Mouse (Mus musculus) liver, embryonic 16.5 days (tissue): Measurements from ENCODE around the gene Thap4. TPM values are rescaled to one million over a fixed set of nuclear protein-coding genes. Genes with fewer than 3 reads are reported as not detected.

Source experiments
- ATAC-seq: fragments of 200-750 bp; cut with Nextera tagmentation; 2 replicates; pipeline ENCODE4 v1.8.0; 2017; ENCODE audit warnings: low read depth, mild to moderate bottlenecking, moderate number of reproducible peaks, moderate library complexity
- H3K27ac ChIP-seq: fragments of 300-500 bp; sonication (generic); 2 replicates; pipeline ENCODE4 v1.5.1; 2014; ENCODE audit warnings: mild to moderate bottlenecking, low read length
- H3K27me3 ChIP-seq: fragments of 300-500 bp; sonication (generic); 2 replicates; pipeline ENCODE4 v1.6.1; 2014; ENCODE audit warnings: low read depth, low read length, mixed read lengths; ENCODE audit not compliant: control insufficient read depth, insufficient read depth
- H3K36me3 ChIP-seq: fragments of 300-500 bp; sonication (generic); 2 replicates; pipeline ENCODE4 v1.6.1; 2014; ENCODE audit warnings: mild to moderate bottlenecking; ENCODE audit not compliant: control insufficient read depth, insufficient read depth
- H3K4me1 ChIP-seq: fragments of 300-500 bp; sonication (generic); 2 replicates; pipeline ENCODE4 v1.6.1; 2014; ENCODE audit warnings: low read depth, low read length, mixed read lengths; ENCODE audit not compliant: control insufficient read depth
- H3K4me2 ChIP-seq: fragments of 300-500 bp; sonication (generic); 2 replicates; pipeline ENCODE4 v1.6.1; 2014; ENCODE audit warnings: low read depth, low read length, mixed read lengths
- H3K4me3 ChIP-seq: fragments of 300-500 bp; sonication (generic); 2 replicates; pipeline ENCODE4 v1.5.1; 2014; ENCODE audit warnings: low read depth, mild to moderate bottlenecking, low read length
- H3K9ac ChIP-seq: fragments of 300-500 bp; sonication (generic); 2 replicates; pipeline ENCODE4 v1.6.1; 2014; ENCODE audit warnings: low read depth, low read length
- H3K9me3 ChIP-seq: fragments of 300-500 bp; sonication (generic); replicated peaks from 2 replicates; pipeline ENCODE4 v1.6.1; 2016; ENCODE audit warnings: low read length; ENCODE audit not compliant: control insufficient read depth
- WGBS: fragments of 180-500 bp; shearing (Covaris S2); extraction: QIAGEN DNeasy Blood & Tissue Kit; methylation state at CpG from one replicate; pipeline ENCODE4 v1.1.7; 2014; ENCODE audit not compliant: insufficient replicate concordance; 5-methylcytosine and 5-hydroxymethylcytosine counted together
- polyA plus RNA-seq: library from polyadenylated mRNA; unstranded; fragments of >200 nt; fragmentation: Nextera tagmentation; extraction: Ambion mirVana; gene quantifications from 2 replicates; pipeline ENCODE4 v1.2.1, GENCODE M21; 2015

Gene Thap4
- polyA plus RNA-seq, 1 experiment from 2014 or later, result 11.9 TPM

DNA sequence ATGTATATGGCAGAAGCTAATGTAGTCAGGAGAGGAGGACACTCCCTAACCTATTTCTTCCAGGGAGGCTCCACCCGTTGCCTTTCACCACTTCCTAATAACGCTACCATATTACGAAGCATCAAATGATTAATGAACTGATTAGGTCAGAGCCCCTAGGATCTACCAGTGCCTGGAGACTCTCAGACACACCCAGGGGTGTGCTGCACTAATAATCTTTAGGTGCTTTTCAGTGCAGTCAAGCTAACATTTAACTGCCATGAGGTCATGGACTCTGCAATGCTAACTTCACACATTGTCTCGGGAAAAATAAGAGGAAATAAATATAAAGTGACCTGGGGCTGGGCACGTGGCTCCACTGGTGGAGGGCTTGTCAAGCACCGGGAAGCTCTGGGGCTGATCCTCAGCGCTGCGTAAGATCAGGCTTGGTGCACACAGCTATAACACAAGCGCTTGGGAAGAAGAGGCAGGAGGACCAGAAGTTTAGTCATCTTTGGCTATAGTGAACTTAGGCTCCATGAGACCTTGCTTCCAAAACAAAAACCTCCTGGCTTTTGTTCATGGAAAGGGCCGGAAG, 51.1 kb downstream of the Thap4 start:
- WGBS, result 75% methylated on average over 10 of the region's 10 CpGs
- no peak for ATAC-seq

GRCm38 (mm10) chr1:93702106-93702505, 52.6 kb downstream of the Thap4 start:
- Histone ChIP-seq H3K4me3 (no peak overlapping the region), H3K4me1 (no peaks in the 10 kb centered on the region), H3K27me3 (no peaks in the 10 kb centered on the region), H3K36me3 (no peaks in the 10 kb centered on the region), H3K4me2 (no peak overlapping the region), H3K9me3 (no peaks in the 10 kb centered on the region), H3K27ac (no peak overlapping the region), H3K9ac (no peak overlapping the region)
- 46% methylated on average over 1 of the region's 1 CpGs for WGBS
- ATAC-seq, result no peak

More for the DNA sequence above, 51.1 kb downstream of the Thap4 start:
- H3K27me3 ChIP-seq, result no peaks in the 10 kb centered on the region
- no peak overlapping the region for H3K4me2 ChIP-seq
- H3K9ac ChIP-seq, result no peak overlapping the region
- no peaks in the 10 kb centered on the region for H3K4me1 ChIP-seq
- no peaks in the 10 kb centered on the region for H3K36me3 ChIP-seq
- no peaks in the 10 kb centered on the region for H3K9me3 ChIP-seq
- no peak overlapping the region for H3K4me3 ChIP-seq
- H3K27ac ChIP-seq, result no peak overlapping the region

DNA sequence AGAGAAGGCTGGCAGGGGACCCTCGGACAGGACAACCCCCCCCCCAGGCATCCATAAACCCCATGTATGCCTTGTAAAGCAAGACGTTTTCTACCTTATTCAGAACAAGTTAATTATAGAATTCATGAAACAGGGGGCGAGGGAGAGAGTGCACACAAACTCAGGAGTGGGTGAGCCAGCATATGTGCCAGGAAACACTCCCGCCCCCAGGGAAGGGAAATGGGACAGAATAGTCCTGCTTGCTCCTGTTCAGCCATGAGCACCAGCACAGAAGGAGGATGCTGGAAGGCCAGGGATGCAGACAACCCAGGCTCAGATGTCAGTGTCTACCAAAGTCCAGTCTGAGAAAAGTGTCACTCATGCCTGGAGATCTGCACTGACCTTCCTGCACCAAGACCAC, 55.5 kb downstream of the Thap4 start:
- WGBS, result 59% methylated on average over 4 of the region's 4 CpGs
- H3K9me3 ChIP-seq, result no peaks in the 10 kb centered on the region
- no peaks in the 10 kb centered on the region for H3K27me3 ChIP-seq
- H3K36me3 ChIP-seq, result no peaks in the 10 kb centered on the region
- no peak overlapping the region for H3K9ac ChIP-seq
- H3K4me1 ChIP-seq, result no peaks in the 10 kb centered on the region
- no peak overlapping the region for H3K4me2 ChIP-seq
- ATAC-seq, result no peak
- no peak overlapping the region for H3K27ac ChIP-seq
- no peak overlapping the region for H3K4me3 ChIP-seq

GRCm38 (mm10) chr1:93697317-93697716, 57.3 kb downstream of the Thap4 start:
- H3K9ac ChIP-seq, result no peak overlapping the region
- 34% methylated on average over 3 of the region's 3 CpGs for WGBS
- no peak overlapping the region for H3K27ac ChIP-seq
- H3K4me2 ChIP-seq, result no peak overlapping the region
- no peaks in the 10 kb centered on the region for H3K9me3 ChIP-seq
- no peak overlapping the region for H3K4me3 ChIP-seq
- H3K4me1 ChIP-seq, result no peaks in the 10 kb centered on the region; the same call in 1 of the 2 replicates
- H3K36me3 ChIP-seq, result no peaks in the 10 kb centered on the region
- no peak for ATAC-seq
- no peaks in the 10 kb centered on the region for H3K27me3 ChIP-seq

DNA sequence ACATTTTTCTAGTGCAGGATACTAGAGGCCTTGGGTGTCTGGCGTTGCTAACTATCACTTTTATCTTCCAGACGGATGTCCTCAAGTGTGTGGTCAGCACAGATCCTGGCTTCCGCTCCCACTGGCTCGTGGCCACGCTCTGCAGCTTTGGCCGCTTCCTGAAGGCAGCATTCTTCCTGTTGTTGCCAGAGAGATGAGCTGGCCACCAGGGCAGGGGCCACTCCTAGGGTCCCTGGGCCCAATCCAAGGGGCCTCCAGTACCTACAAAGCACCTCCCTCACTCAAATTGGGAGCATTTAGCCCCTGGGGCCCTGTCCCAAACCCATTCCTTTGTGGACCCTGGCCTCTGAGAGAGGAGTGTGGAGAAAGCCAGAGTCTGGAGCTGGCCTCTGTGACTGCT, 59.7 kb downstream of the Thap4 start:
- Histone ChIP-seq H3K27me3 (no peaks in the 10 kb centered on the region), H3K4me1 (no peaks in the 10 kb centered on the region; the same call in 1 of the 2 replicates), H3K36me3 (no peaks in the 10 kb centered on the region), H3K9ac (no peak overlapping the region), H3K27ac (peak overlapping the region; percentile 17; the same call in 1 of the 2 replicates), H3K4me3 (no peak overlapping the region), H3K4me2 (no peak overlapping the region), H3K9me3 (no peaks in the 10 kb centered on the region)
- peak; percentile 28; the same call in 1 of the 2 replicates for ATAC-seq
- 57% methylated on average over 6 of the region's 6 CpGs for WGBS

DNA sequence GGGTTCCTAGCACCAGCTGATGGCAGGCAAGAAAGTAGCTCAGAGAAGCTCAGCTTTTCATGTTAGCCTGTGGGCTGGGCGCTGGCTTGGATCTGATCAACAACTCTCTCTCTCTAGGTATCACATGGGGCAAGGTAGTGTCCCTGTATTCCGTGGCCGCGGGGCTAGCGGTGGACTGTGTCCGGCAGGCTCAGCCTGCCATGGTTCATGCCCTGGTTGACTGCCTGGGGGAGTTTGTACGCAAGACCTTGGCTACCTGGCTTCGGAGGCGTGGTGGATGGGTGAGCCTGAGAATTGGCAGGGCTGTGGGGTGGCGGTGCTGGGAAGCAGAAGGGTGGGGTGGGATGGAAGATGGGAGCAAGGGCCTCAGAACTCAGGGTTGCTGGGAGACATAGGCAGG, 60.7 kb downstream of the Thap4 start:
- Histone ChIP-seq H3K9ac (no peak overlapping the region), H3K27me3 (no peaks in the 10 kb centered on the region), H3K4me3 (no peak overlapping the region), H3K4me2 (no peak overlapping the region), H3K36me3 (no peaks in the 10 kb centered on the region), H3K4me1 (no peaks in the 10 kb centered on the region; the same call in 1 of the 2 replicates), H3K9me3 (no peaks in the 10 kb centered on the region), H3K27ac (no peak overlapping the region)
- WGBS, result 76% methylated on average over 10 of the region's 10 CpGs
- ATAC-seq, result peak; percentile 26; the same call in 1 of the 2 replicates

- ATAC-seq, result no peak
- no peaks in the 10 kb centered on the region for H3K27me3 ChIP-seq
- no peak overlapping the region for H3K4me3 ChIP-seq
- no peak overlapping the region for H3K27ac ChIP-seq
- no peaks in the 10 kb centered on the region for H3K36me3 ChIP-seq
- 62% methylated on average over 3 of the region's 3 CpGs for WGBS
- no peaks in the 10 kb centered on the region for H3K9me3 ChIP-seq
- H3K4me1 ChIP-seq, result no peaks in the 10 kb centered on the region; the same call in 1 of the 2 replicates
- no peak overlapping the region for H3K4me2 ChIP-seq
- no peak overlapping the region for H3K9ac ChIP-seq
Observed at GRCm38 (mm10) chr1:93693502-93693901, 61.2 kb downstream of the Thap4 start.

DNA sequence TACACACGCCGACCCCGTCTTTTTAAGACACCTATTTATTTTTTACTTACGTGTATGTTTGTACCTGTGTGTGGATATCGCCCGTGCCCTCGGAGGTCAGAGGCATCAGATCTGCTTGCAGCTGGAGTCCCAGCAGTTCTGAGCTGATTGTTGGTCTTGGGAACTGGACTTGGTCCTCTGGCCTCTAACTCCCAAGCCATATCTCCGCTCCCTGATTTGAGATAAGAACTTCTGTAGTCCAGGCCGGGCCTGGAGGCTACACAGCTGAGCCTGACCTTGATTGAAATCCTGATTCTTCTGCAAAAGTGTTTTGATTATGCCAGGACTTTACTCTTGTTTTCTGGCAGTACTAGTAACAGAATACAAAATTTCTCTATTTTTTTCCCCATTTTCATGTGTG, 61.9 kb downstream of the Thap4 start:
- H3K27ac ChIP-seq, result no peak overlapping the region
- H3K4me3 ChIP-seq, result no peak overlapping the region
- no peaks in the 10 kb centered on the region for H3K36me3 ChIP-seq
- H3K9ac ChIP-seq, result no peak overlapping the region
- no peak overlapping the region for H3K4me2 ChIP-seq
- H3K27me3 ChIP-seq, result no peaks in the 10 kb centered on the region
- H3K4me1 ChIP-seq, result no peaks in the 10 kb centered on the region; the same call in 1 of the 2 replicates
- ATAC-seq, result no peak
- 74% methylated on average over 9 of the region's 9 CpGs for WGBS
- H3K9me3 ChIP-seq, result no peaks in the 10 kb centered on the region

DNA sequence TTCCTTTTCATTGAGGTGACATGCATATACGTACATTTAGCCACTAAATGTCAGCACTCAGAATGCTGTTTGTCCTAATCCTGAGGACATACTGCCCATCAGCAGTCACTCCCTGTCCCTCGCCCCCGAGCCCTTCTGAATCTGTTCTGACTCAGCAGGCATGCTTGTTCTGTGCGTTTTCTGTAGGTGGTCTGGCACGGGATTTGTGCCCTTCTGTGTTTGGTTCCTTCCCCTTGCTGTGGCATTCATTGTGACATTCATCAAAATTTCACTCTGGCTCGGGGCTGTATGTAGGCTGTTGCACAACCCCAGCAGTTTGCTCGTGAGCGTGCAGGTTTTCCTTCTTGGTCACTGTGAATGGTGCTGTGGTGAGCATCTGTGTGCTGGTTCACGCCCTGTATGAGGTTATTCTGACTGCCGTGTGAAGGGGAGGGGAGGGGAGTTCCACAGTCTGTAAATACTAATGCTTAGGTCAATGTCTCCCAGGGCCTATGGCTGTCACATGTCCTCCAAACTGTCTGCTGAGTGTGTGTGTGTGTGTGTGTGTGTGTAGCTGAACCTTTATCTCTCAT, 62.8 kb downstream of the Thap4 start:
- no peak overlapping the region for H3K4me2 ChIP-seq
- H3K4me3 ChIP-seq, result no peak overlapping the region
- no peaks in the 10 kb centered on the region; the same call in 1 of the 2 replicates for H3K4me1 ChIP-seq
- no peaks in the 10 kb centered on the region for H3K36me3 ChIP-seq
- no peak for ATAC-seq
- 46% methylated on average over 10 of the region's 10 CpGs for WGBS
- no peak overlapping the region for H3K9ac ChIP-seq
- H3K27me3 ChIP-seq, result peaks cover 6% of the 10 kb centered on the region
- no peak overlapping the region for H3K27ac ChIP-seq
- no peaks in the 10 kb centered on the region for H3K9me3 ChIP-seq
